Mouse (Mus musculus) forebrain, embryonic 13.5 days (tissue): ENCODE results near the gene 1700003E16Rik. TPM values are rescaled to one million over a fixed set of nuclear protein-coding genes. Genes with fewer than 3 reads are reported as not detected.

Experiments used
- ATAC-seq: fragments of 200-750 bp; cut with Nextera tagmentation; 2 replicates; pipeline ENCODE4 v1.8.0; 2017
- H3K27ac ChIP-seq: fragments of 300-500 bp; sonication (generic); 2 replicates; pipeline ENCODE4 v1.5.1; 2015; ENCODE audit warnings: inconsistent platforms, mild to moderate bottlenecking, moderate library complexity
- H3K27me3 ChIP-seq: fragments of 300-500 bp; sonication (generic); 2 replicates; pipeline ENCODE4 v1.6.1; 2015; ENCODE audit warnings: mild to moderate bottlenecking, inconsistent platforms
- H3K36me3 ChIP-seq: fragments of 300-500 bp; sonication (generic); 2 replicates; pipeline ENCODE4 v1.6.1; 2015; ENCODE audit warnings: mild to moderate bottlenecking, inconsistent platforms; ENCODE audit not compliant: poor library complexity, severe bottlenecking
- H3K4me1 ChIP-seq: fragments of 300-500 bp; sonication (generic); 2 replicates; pipeline ENCODE4 v1.6.1; 2015; ENCODE audit warnings: inconsistent platforms
- H3K4me2 ChIP-seq: fragments of 300-500 bp; sonication (generic); 2 replicates; pipeline ENCODE4 v1.6.1; 2015; ENCODE audit warnings: inconsistent platforms, mild to moderate bottlenecking, moderate library complexity
- H3K4me3 ChIP-seq: fragments of 300-500 bp; sonication (generic); 2 replicates; pipeline ENCODE4 v1.5.1; 2015; ENCODE audit warnings: mild to moderate bottlenecking, inconsistent platforms
- H3K9ac ChIP-seq: fragments of 300-500 bp; sonication (generic); 2 replicates; pipeline ENCODE4 v1.6.1; 2015; ENCODE audit warnings: mild to moderate bottlenecking, inconsistent platforms
- H3K9me3 ChIP-seq: fragments of 300-500 bp; sonication (generic); replicated peaks from 2 replicates; pipeline ENCODE4 v1.6.1; 2016; ENCODE audit warnings: inconsistent platforms
- WGBS: fragments of 180-500 bp; shearing (Covaris S2); methylation state at CpG from one replicate; pipeline ENCODE4 v1.1.7; 2015; 5-methylcytosine and 5-hydroxymethylcytosine counted together
- polyA plus RNA-seq: library from polyadenylated mRNA; unstranded; fragments of >200 nt; fragmentation: Nextera tagmentation; extraction: Ambion mirVana; gene quantifications from 2 replicates; pipeline ENCODE4 v1.2.1, GENCODE M21; 2015

1700003E16Rik gene
- polyA plus RNA-seq, 1 experiment from 2014 or later: 2.7 TPM

- under 1% methylated on average over 58 of the region's 58 CpGs for WGBS
Measured at GRCm38 (mm10) chr6:83165607-83166242, 9.5 kb downstream of the 1700003E16Rik start, which contains the start of gene Dctn1. Gene Dctn1 (plus strand): TSS chr6:83165920.

GRCm38 (mm10) chr6:83166243-83166630 is 10.0 kb downstream of the 1700003E16Rik start:
- peak overlapping the region; percentile 84 for H3K4me3 ChIP-seq
- peak overlapping the region; percentile 93 for H3K9ac ChIP-seq
- peak overlapping the region; percentile 82 for H3K27ac ChIP-seq
- H3K9me3 ChIP-seq: no peaks in the 10 kb centered on the region
- peaks cover 32% of the 10 kb centered on the region for H3K27me3 ChIP-seq
- WGBS: under 1% methylated on average over 12 of the region's 12 CpGs
- peak; percentile 8; the same call in 1 of the 2 replicates for ATAC-seq
- peaks cover 47% of the 10 kb centered on the region for H3K4me1 ChIP-seq
- 0 out of 2 replicates have a peak, but pooled peaks cover 3% of the 10 kb centered on the region for H3K36me3 ChIP-seq
- peak overlapping the region; percentile 81 for H3K4me2 ChIP-seq

More at GRCm38 (mm10) chr6:83165607-83166242, 9.5 kb downstream of the 1700003E16Rik start, which contains the start of gene Dctn1:
- H3K9me3 ChIP-seq: no peaks in the 10 kb centered on the region
- peaks cover 42% of the 10 kb centered on the region for H3K4me1 ChIP-seq
- peaks cover 38% of the 10 kb centered on the region for H3K27me3 ChIP-seq
- H3K27ac ChIP-seq: peak within 1 kb of the TSS; percentile 82
- peak within 1 kb of the TSS; percentile 84 for H3K4me3 ChIP-seq
- H3K9ac ChIP-seq: peak within 1 kb of the TSS; percentile 93
- ATAC-seq: peak; percentile 88
- peak within 1 kb of the TSS; percentile 81 for H3K4me2 ChIP-seq
- 0 out of 2 replicates have a peak, but pooled peaks cover 3% of the 10 kb centered on the region for H3K36me3 ChIP-seq

GRCm38 (mm10) chr6:83169872-83170271 is 13.7 kb downstream of the 1700003E16Rik start:
- WGBS: 91% methylated on average over 5 of the region's 5 CpGs
- H3K4me3 ChIP-seq: no peak overlapping the region
- H3K27me3 ChIP-seq: no peaks in the 10 kb centered on the region
- ATAC-seq: no peak
- H3K9me3 ChIP-seq: no peaks in the 10 kb centered on the region
- peaks cover 51% of the 10 kb centered on the region for H3K4me1 ChIP-seq
- H3K27ac ChIP-seq: no peak overlapping the region
- no peak overlapping the region for H3K9ac ChIP-seq
- H3K4me2 ChIP-seq: no peak overlapping the region
- peaks cover 9% of the 10 kb centered on the region; the same call in 1 of the 2 replicates for H3K36me3 ChIP-seq

- Histone ChIP-seq H3K27me3 (no peaks in the 10 kb centered on the region), H3K27ac (no peak overlapping the region), H3K9me3 (no peaks in the 10 kb centered on the region), H3K4me2 (peak overlapping the region; percentile 40), H3K4me3 (no peak overlapping the region), H3K36me3 (peaks cover 11% of the 10 kb centered on the region; the same call in 1 of the 2 replicates), H3K4me1 (peaks cover 46% of the 10 kb centered on the region), H3K9ac (no peak overlapping the region)
- ATAC-seq: no peak
- 84% methylated on average over 5 of the region's 5 CpGs for WGBS
Measured at GRCm38 (mm10) chr6:83171063-83171462, 14.9 kb downstream of the 1700003E16Rik start.

- H3K4me1 ChIP-seq: peaks cover 35% of the 10 kb centered on the region
- peak overlapping the region; percentile 17 for H3K27ac ChIP-seq
- peaks cover 11% of the 10 kb centered on the region; the same call in 1 of the 2 replicates for H3K36me3 ChIP-seq
- WGBS: 60% methylated on average over 9 of the region's 9 CpGs
- peak overlapping the region; percentile 21 for H3K4me3 ChIP-seq
- peak overlapping the region; percentile 40 for H3K4me2 ChIP-seq
- ATAC-seq: peak; percentile 62; the same call in 1 of the 2 replicates
- no peaks in the 10 kb centered on the region for H3K9me3 ChIP-seq
- H3K27me3 ChIP-seq: no peaks in the 10 kb centered on the region
- H3K9ac ChIP-seq: peak overlapping the region; percentile 50
Measured at GRCm38 (mm10) chr6:83172240-83172920, 16.2 kb downstream of the 1700003E16Rik start.

- peaks cover 8% of the 10 kb centered on the region; the same call in 1 of the 2 replicates for H3K36me3 ChIP-seq
- 81% methylated on average over 8 of the region's 8 CpGs for WGBS
- H3K4me1 ChIP-seq: peaks cover 33% of the 10 kb centered on the region
- no peaks in the 10 kb centered on the region for H3K27me3 ChIP-seq
- H3K9ac ChIP-seq: peak overlapping the region; percentile 37; the same call in 1 of the 2 replicates
- no peaks in the 10 kb centered on the region for H3K9me3 ChIP-seq
- H3K4me2 ChIP-seq: no peak overlapping the region
- H3K27ac ChIP-seq: no peak overlapping the region
- no peak for ATAC-seq
- no peak overlapping the region for H3K4me3 ChIP-seq
Measured at GRCm38 (mm10) chr6:83175996-83176395, 19.8 kb downstream of the 1700003E16Rik start.

GRCm38 (mm10) chr6:83179390-83180117 is 23.4 kb downstream of the 1700003E16Rik start:
- 9% methylated on average over 12 of the region's 12 CpGs for WGBS
- ATAC-seq: peak; percentile 89
- H3K27ac ChIP-seq: no peak overlapping the region

GRCm38 (mm10) chr6:83180605-83181004 is 24.4 kb downstream of the 1700003E16Rik start:
- H3K9me3 ChIP-seq: no peaks in the 10 kb centered on the region
- H3K4me1 ChIP-seq: peaks cover 20% of the 10 kb centered on the region
- 90% methylated on average over 6 of the region's 6 CpGs for WGBS
- no peak for ATAC-seq
- H3K27me3 ChIP-seq: no peaks in the 10 kb centered on the region
- 0 out of 2 replicates have a peak overlapping the region, but pooled peaks have one; percentile 66 for H3K4me2 ChIP-seq
- no peak overlapping the region for H3K4me3 ChIP-seq
- H3K27ac ChIP-seq: no peak overlapping the region
- H3K36me3 ChIP-seq: peaks cover 32% of the 10 kb centered on the region
- H3K9ac ChIP-seq: no peak overlapping the region

More at GRCm38 (mm10) chr6:83179390-83180117, 23.4 kb downstream of the 1700003E16Rik start:
- H3K9ac ChIP-seq: peak overlapping the region; percentile 70
- H3K4me2 ChIP-seq: peak overlapping the region; percentile 66
- peaks cover 13% of the 10 kb centered on the region for H3K4me1 ChIP-seq
- peaks cover 28% of the 10 kb centered on the region for H3K36me3 ChIP-seq
- peak overlapping the region; percentile 43 for H3K4me3 ChIP-seq
- no peaks in the 10 kb centered on the region for H3K27me3 ChIP-seq
- no peaks in the 10 kb centered on the region for H3K9me3 ChIP-seq

GRCm38 (mm10) chr6:83184858-83185435 is 28.7 kb downstream of the 1700003E16Rik start:
- peaks cover 34% of the 10 kb centered on the region for H3K4me1 ChIP-seq
- H3K36me3 ChIP-seq: peaks cover 54% of the 10 kb centered on the region
- H3K9me3 ChIP-seq: no peaks in the 10 kb centered on the region
- no peak overlapping the region for H3K4me2 ChIP-seq
- ATAC-seq: no peak
- H3K27ac ChIP-seq: peak overlapping the region; percentile 82; the same call in 1 of the 2 replicates
- WGBS: 87% methylated on average over 3 of the region's 3 CpGs
- no peaks in the 10 kb centered on the region for H3K27me3 ChIP-seq
- H3K4me3 ChIP-seq: no peak overlapping the region
- no peak overlapping the region for H3K9ac ChIP-seq

- peak; percentile 97 for ATAC-seq
- H3K4me3 ChIP-seq: peak overlapping the region; percentile 53
- H3K27ac ChIP-seq: peak overlapping the region; percentile 82
- peaks cover 33% of the 10 kb centered on the region for H3K4me1 ChIP-seq
- WGBS: 4% methylated on average over 25 of the region's 25 CpGs
- peak overlapping the region; percentile 70 for H3K4me2 ChIP-seq
- no peaks in the 10 kb centered on the region for H3K27me3 ChIP-seq
- H3K36me3 ChIP-seq: peaks cover 66% of the 10 kb centered on the region
- no peaks in the 10 kb centered on the region for H3K9me3 ChIP-seq
- peak overlapping the region; percentile 78 for H3K9ac ChIP-seq
Measured at GRCm38 (mm10) chr6:83185895-83186861, 30.0 kb downstream of the 1700003E16Rik start.
